Mouse (Mus musculus) neural tube, embryonic 15.5 days (tissue): ENCODE measurements around the gene Rbfox1. TPM values are rescaled to one million over a fixed set of nuclear protein-coding genes. Genes with fewer than 3 reads are reported as not detected.

Experiments
- ATAC-seq: fragments of 200-750 bp; cut with Nextera tagmentation; 2 replicates; pipeline ENCODE4 v1.8.0; 2017; ENCODE audit warnings: mild to moderate bottlenecking, moderate TSS enrichment, moderate library complexity; ENCODE audit not compliant: low FRiP score
- H3K27ac ChIP-seq: fragments of 300-500 bp; sonication (generic); replicated peaks from 2 replicates; pipeline ENCODE4 v1.5.1; 2015; ENCODE audit warnings: mild to moderate bottlenecking, inconsistent platforms
- H3K27me3 ChIP-seq: fragments of 300-500 bp; sonication (generic); replicated peaks from 2 replicates; pipeline ENCODE4 v1.6.1; 2015; ENCODE audit warnings: inconsistent platforms
- H3K36me3 ChIP-seq: fragments of 300-500 bp; sonication (generic); 2 replicates; pipeline ENCODE4 v1.6.1; 2015; ENCODE audit warnings: inconsistent platforms
- H3K4me1 ChIP-seq: fragments of 300-500 bp; sonication (generic); 2 replicates; pipeline ENCODE4 v1.6.1; 2015; ENCODE audit warnings: inconsistent platforms
- H3K4me2 ChIP-seq: fragments of 300-500 bp; sonication (generic); 2 replicates; pipeline ENCODE4 v1.6.1; 2015; ENCODE audit warnings: inconsistent platforms, mild to moderate bottlenecking, moderate library complexity
- H3K4me3 ChIP-seq: fragments of 300-500 bp; sonication (generic); replicated peaks from 2 replicates; pipeline ENCODE4 v1.5.1; 2015; ENCODE audit warnings: mild to moderate bottlenecking, inconsistent platforms
- H3K9ac ChIP-seq: fragments of 300-500 bp; sonication (generic); replicated peaks from 2 replicates; pipeline ENCODE4 v1.6.1; 2015; ENCODE audit warnings: mild to moderate bottlenecking, inconsistent platforms
- H3K9me3 ChIP-seq: fragments of 300-500 bp; sonication (generic); replicated peaks from 2 replicates; pipeline ENCODE4 v1.6.1; 2016; ENCODE audit warnings: inconsistent platforms
- WGBS: fragments of 180-500 bp; shearing (Covaris S2); methylation state at CpG from one replicate; pipeline ENCODE4 v1.1.7; 2015; ENCODE audit warnings: mixed read lengths; 5-methylcytosine and 5-hydroxymethylcytosine counted together
- polyA plus RNA-seq: library from polyadenylated mRNA; unstranded; fragments of >200 nt; fragmentation: Nextera tagmentation; extraction: Ambion mirVana; gene quantifications from 2 replicates; pipeline ENCODE4 v1.2.1, GENCODE M21; 2015

The Rbfox1 gene
- polyA plus RNA-seq, 1 experiment from 2014 or later, result 351 TPM

GRCm38 (mm10) chr16:6380924-6381323 lies 495.8 kb downstream of the Rbfox1 start:
- no peaks in the 10 kb centered on the region for H3K36me3 ChIP-seq
- no peak overlapping the region for H3K4me3 ChIP-seq
- peaks cover 26% of the 10 kb centered on the region for H3K4me1 ChIP-seq
- H3K27ac ChIP-seq, result no peak overlapping the region
- H3K4me2 ChIP-seq, result no peak overlapping the region
- no peaks in the 10 kb centered on the region for H3K9me3 ChIP-seq
- H3K9ac ChIP-seq, result no peak overlapping the region
- 92% methylated on average over 3 of the region's 3 CpGs for WGBS
- H3K27me3 ChIP-seq, result no peaks in the 10 kb centered on the region
- no peak for ATAC-seq

GRCm38 (mm10) chr16:6381572-6381971 lies 496.4 kb downstream of the Rbfox1 start:
- peaks cover 26% of the 10 kb centered on the region for H3K4me1 ChIP-seq
- no peak overlapping the region for H3K4me2 ChIP-seq
- 43% methylated on average over 2 of the region's 2 CpGs for WGBS
- H3K27ac ChIP-seq, result no peak overlapping the region
- H3K36me3 ChIP-seq, result no peaks in the 10 kb centered on the region
- H3K27me3 ChIP-seq, result no peaks in the 10 kb centered on the region
- ATAC-seq, result no peak
- no peaks in the 10 kb centered on the region for H3K9me3 ChIP-seq
- H3K4me3 ChIP-seq, result no peak overlapping the region
- no peak overlapping the region for H3K9ac ChIP-seq

- no peak overlapping the region for H3K27ac ChIP-seq
- no peaks in the 10 kb centered on the region for H3K27me3 ChIP-seq
- no peak overlapping the region for H3K9ac ChIP-seq
- WGBS, result 83% methylated on average over 5 of the region's 5 CpGs
- no peaks in the 10 kb centered on the region for H3K36me3 ChIP-seq
- H3K4me2 ChIP-seq, result no peak overlapping the region
- no peak overlapping the region for H3K4me3 ChIP-seq
- H3K4me1 ChIP-seq, result peaks cover 26% of the 10 kb centered on the region
- no peaks in the 10 kb centered on the region for H3K9me3 ChIP-seq
- no peak for ATAC-seq
Observed at GRCm38 (mm10) chr16:6382712-6383111, 497.6 kb downstream of the Rbfox1 start.

GRCm38 (mm10) chr16:6390278-6390930 lies 505.2 kb downstream of the Rbfox1 start:
- Histone ChIP-seq H3K27ac (no peak overlapping the region), H3K4me1 (no peaks in the 10 kb centered on the region), H3K9ac (no peak overlapping the region), H3K4me3 (no peak overlapping the region), H3K27me3 (no peaks in the 10 kb centered on the region), H3K9me3 (no peaks in the 10 kb centered on the region), H3K36me3 (no peaks in the 10 kb centered on the region), H3K4me2 (no peak overlapping the region)
- no peak for ATAC-seq
- WGBS, result 87% methylated on average over 6 of the region's 6 CpGs

GRCm38 (mm10) chr16:6396676-6397409 lies 511.7 kb downstream of the Rbfox1 start:
- no peak overlapping the region for H3K4me2 ChIP-seq
- H3K27ac ChIP-seq, result no peak overlapping the region
- no peaks in the 10 kb centered on the region for H3K36me3 ChIP-seq
- no peak for ATAC-seq
- H3K4me1 ChIP-seq, result no peaks in the 10 kb centered on the region
- 68% methylated on average over 8 of the region's 8 CpGs for WGBS
- H3K4me3 ChIP-seq, result no peak overlapping the region
- no peaks in the 10 kb centered on the region for H3K27me3 ChIP-seq
- no peaks in the 10 kb centered on the region for H3K9me3 ChIP-seq
- H3K9ac ChIP-seq, result no peak overlapping the region

GRCm38 (mm10) chr16:6397635-6398034 lies 512.5 kb downstream of the Rbfox1 start:
- Histone ChIP-seq H3K4me2 (no peak overlapping the region), H3K27ac (no peak overlapping the region), H3K4me1 (no peaks in the 10 kb centered on the region), H3K4me3 (no peak overlapping the region), H3K9me3 (no peaks in the 10 kb centered on the region), H3K27me3 (no peaks in the 10 kb centered on the region), H3K9ac (no peak overlapping the region), H3K36me3 (no peaks in the 10 kb centered on the region)
- WGBS, result 93% methylated on average over 2 of the region's 2 CpGs
- ATAC-seq, result no peak

GRCm38 (mm10) chr16:6402816-6403215 lies 517.7 kb downstream of the Rbfox1 start:
- WGBS, result 71% methylated on average over 3 of the region's 3 CpGs
- Histone ChIP-seq H3K4me2 (no peak overlapping the region), H3K4me3 (no peak overlapping the region), H3K9me3 (no peaks in the 10 kb centered on the region), H3K27ac (no peak overlapping the region), H3K9ac (no peak overlapping the region), H3K36me3 (no peaks in the 10 kb centered on the region), H3K27me3 (no peaks in the 10 kb centered on the region), H3K4me1 (no peaks in the 10 kb centered on the region)
- no peak for ATAC-seq

- WGBS, result 38% methylated on average over 2 of the region's 2 CpGs
- Histone ChIP-seq H3K4me1 (no peaks in the 10 kb centered on the region), H3K36me3 (no peaks in the 10 kb centered on the region), H3K9me3 (no peaks in the 10 kb centered on the region), H3K4me3 (no peak overlapping the region), H3K27ac (no peak overlapping the region), H3K9ac (no peak overlapping the region), H3K4me2 (no peak overlapping the region), H3K27me3 (no peaks in the 10 kb centered on the region)
- no peak for ATAC-seq
Observed at GRCm38 (mm10) chr16:6414846-6415245, 529.7 kb downstream of the Rbfox1 start.

- no peak for ATAC-seq
- no peaks in the 10 kb centered on the region for H3K36me3 ChIP-seq
- 59% methylated on average over 3 of the region's 3 CpGs for WGBS
Observed at GRCm38 (mm10) chr16:6421623-6422145, 536.5 kb downstream of the Rbfox1 start.

GRCm38 (mm10) chr16:6423878-6424409 lies 538.8 kb downstream of the Rbfox1 start:
- Histone ChIP-seq H3K4me2 (no peak overlapping the region), H3K36me3 (no peaks in the 10 kb centered on the region), H3K9ac (no peak overlapping the region), H3K4me3 (no peak overlapping the region), H3K9me3 (no peaks in the 10 kb centered on the region), H3K27ac (no peak overlapping the region), H3K4me1 (no peaks in the 10 kb centered on the region), H3K27me3 (no peaks in the 10 kb centered on the region)
- no peak for ATAC-seq
- WGBS, result 86% methylated on average over 4 of the region's 4 CpGs

More at GRCm38 (mm10) chr16:6421623-6422145, 536.5 kb downstream of the Rbfox1 start:
- Histone ChIP-seq H3K4me2 (no peak overlapping the region), H3K9ac (no peak overlapping the region), H3K4me1 (no peaks in the 10 kb centered on the region), H3K27me3 (no peaks in the 10 kb centered on the region), H3K27ac (no peak overlapping the region), H3K4me3 (no peak overlapping the region), H3K9me3 (no peaks in the 10 kb centered on the region)

- Histone ChIP-seq H3K27me3 (no peaks in the 10 kb centered on the region), H3K27ac (no peak overlapping the region), H3K9me3 (no peaks in the 10 kb centered on the region), H3K4me2 (no peak overlapping the region), H3K4me3 (no peak overlapping the region), H3K36me3 (no peaks in the 10 kb centered on the region), H3K4me1 (no peaks in the 10 kb centered on the region), H3K9ac (no peak overlapping the region)
- no peak for ATAC-seq
- WGBS, result 72% methylated on average over 2 of the region's 2 CpGs
Observed at GRCm38 (mm10) chr16:6424738-6425137, 539.6 kb downstream of the Rbfox1 start.
